ENCODE assay signal across 26 mouse cellular contexts in genomic region chr15:77788356-77788755, GRCm38 (mm10). TPM values are rescaled to one million over a fixed set of nuclear protein-coding genes. Genes with fewer than 3 reads are reported as not detected.
DNase-seq lines count a peak whose midpoint lies in the region; ATAC-seq and TF ChIP-seq lines count a peak whose summit lies in the region.
"Had no signal": no experiment of that assay in that cellular context is flagged by ENCODE, and none has a peak within 500 bp of the region (broad histone marks: within the 10 kb centered on the region; RNA-seq: fewer than 3 reads in every experiment).

No protein-coding gene starts in this region.

- no peak overlapping the region for H3K4me3 ChIP-seq in forebrain, embryonic 14.5 days (ENCODE audit: low read depth, low read length)
- H3K4me3 ChIP-seq in forebrain, embryonic 16.5 days (replicated peaks; ENCODE audit: low read length), result no peak overlapping the region
- no peak overlapping the region for H3K4me3 ChIP-seq in spleen, adult 2 months (ENCODE audit: extremely low read depth, insufficient read depth, insufficient read length)
- no peak overlapping the region for H3K4me3 ChIP-seq in myocyte
- no peak overlapping the region for H3K4me3 ChIP-seq in gastrocnemius, adult 2 months
- H3K4me3 ChIP-seq: embryonic facial prominence, embryonic 10.5 days; forebrain, embryonic 10.5 days; hindbrain, embryonic 15.5 days; midbrain, embryonic 10.5 days had no signal

- no peak for ATAC-seq in forebrain, embryonic 14.5 days
- no peak for ATAC-seq in forebrain, embryonic 16.5 days
- ATAC-seq: intestine, embryonic 16.5 days; midbrain, embryonic 16.5 days had no signal

- peak overlapping the region; percentile 4; the same call in 1 of the 2 replicates for H3K27ac ChIP-seq in forebrain, embryonic 14.5 days (ENCODE audit: low read depth, low read length)
- no peak overlapping the region for H3K27ac ChIP-seq in forebrain, embryonic 16.5 days (ENCODE audit: low read length)
- peak overlapping the region; percentile 49 for H3K27ac ChIP-seq in spleen, adult 2 months (ENCODE audit: insufficient read depth, low read length)
- no peak overlapping the region for H3K27ac ChIP-seq in gastrocnemius, adult 2 months
- H3K27ac ChIP-seq: embryonic facial prominence, embryonic 10.5 days; forebrain, embryonic 10.5 days; hindbrain, embryonic 15.5 days; macrophage; midbrain, embryonic 10.5 days had no signal

- no peak for TF ChIP-seq POLR2A in spleen, adult 2 months (IDR thresholded peaks at IDR 0.05; ENCODE audit: low read depth, low read length)
- peak; percentile 46 for TF ChIP-seq POLR2A in myocyte (IDR thresholded peaks at IDR 0.05; ENCODE audit: insufficient read length, low read depth)

- WGBS in forebrain, embryonic 14.5 days, result 88% methylated on average over 6 of the region's 6 CpGs
- 85% methylated on average over 6 of the region's 6 CpGs for WGBS in forebrain, embryonic 16.5 days
- WGBS in spleen, adult 2 months, result 86% methylated on average over 6 of the region's 6 CpGs

- no peak for TF ChIP-seq CTCF in spleen, adult 2 months (IDR thresholded peaks at IDR 0.05; ENCODE audit: extremely low read depth, insufficient read depth, insufficient read length, insufficient replicate concordance)
- no peak for TF ChIP-seq CTCF in gastrocnemius, adult 2 months (IDR thresholded peaks at IDR 0.05)

- H3K79me2 ChIP-seq in myocyte (ENCODE audit: control insufficient read depth, insufficient read depth), result peaks cover 70% of the 10 kb centered on the region

- H3K36me3 ChIP-seq in forebrain, embryonic 14.5 days (ENCODE audit: control insufficient read depth, insufficient read depth, low read length), result peaks cover 90% of the 10 kb centered on the region
- peaks cover 21% of the 10 kb centered on the region for H3K36me3 ChIP-seq in forebrain, embryonic 16.5 days (ENCODE audit: control insufficient read depth, insufficient read depth)
- peaks cover 86% of the 10 kb centered on the region for H3K36me3 ChIP-seq in spleen, adult 2 months (ENCODE audit: control insufficient read depth, insufficient read depth, low read length)
- H3K36me3 ChIP-seq in myocyte (ENCODE audit: control insufficient read depth, insufficient read depth), result peaks cover 84% of the 10 kb centered on the region

- DNase-seq in forebrain, embryonic 14.5 days (ENCODE audit: low spot score), result no peak
- DNase-seq in spleen, adult 2 months (ENCODE audit: low read depth in 1 of 2, low spot score in 2 of 2), result no peak
- DNase-seq in spleen, postnatal 14 days (ENCODE audit: low spot score in 2 of 2), result no peak
- peak; percentile 88 for DNase-seq in cerebellum, adult 9-10 months
- DNase-seq in gastrocnemius, adult 2 months, result no peak
- no peak for DNase-seq in gastrocnemius, postnatal 4 days (ENCODE audit: low spot score in 2 of 2)
- DNase-seq: adrenal gland, postnatal 25 days; kidney, postnatal 36 days; layer of hippocampus, adult 9-11 months; thymus, postnatal 36 days had no signal

- intact Hi-C loops in gastrocnemius, adult 2 months (cut with DNase I), result no loop called here

- H3K4me2 ChIP-seq in forebrain, embryonic 14.5 days (ENCODE audit: low read length), result no peak overlapping the region
- H3K4me2 ChIP-seq in forebrain, embryonic 16.5 days (ENCODE audit: low read length), result no peak overlapping the region
- H3K4me2 ChIP-seq in myocyte (ENCODE audit: low read depth), result no peak overlapping the region
- H3K4me2 ChIP-seq: heart, embryonic 11.5 days; hindbrain, embryonic 15.5 days had no signal

- no peaks in the 10 kb centered on the region for H3K9me3 ChIP-seq in forebrain, embryonic 14.5 days (replicated peaks; ENCODE audit: control insufficient read depth, low read length)
- no peaks in the 10 kb centered on the region for H3K9me3 ChIP-seq in forebrain, embryonic 16.5 days (ENCODE audit: control insufficient read depth, low read length)
- H3K9me3 ChIP-seq: embryonic facial prominence, embryonic 10.5 days; forebrain, embryonic 10.5 days; hindbrain, embryonic 15.5 days; midbrain, embryonic 10.5 days had no signal

- no peak overlapping the region for H3ac ChIP-seq in myocyte (ENCODE audit: control insufficient read depth, insufficient read length)

- H3K4me1 ChIP-seq in forebrain, embryonic 14.5 days (ENCODE audit: control insufficient read depth, insufficient read depth, low read length), result no peaks in the 10 kb centered on the region
- peaks cover 2% of the 10 kb centered on the region; the same call in 1 of the 2 replicates for H3K4me1 ChIP-seq in forebrain, embryonic 16.5 days (replicated peaks; ENCODE audit: control insufficient read depth, insufficient read depth, low read length)
- no peaks in the 10 kb centered on the region; the same call in 1 of the 2 replicates for H3K4me1 ChIP-seq in spleen, adult 2 months (ENCODE audit: control insufficient read depth, insufficient read depth, insufficient read length)
- H3K4me1 ChIP-seq: embryonic facial prominence, embryonic 10.5 days; forebrain, embryonic 10.5 days; hindbrain, embryonic 15.5 days had no signal

- no peak overlapping the region for H3K9ac ChIP-seq in forebrain, embryonic 14.5 days (ENCODE audit: low read length)
- H3K9ac ChIP-seq in forebrain, embryonic 16.5 days (replicated peaks; ENCODE audit: low read depth, low read length), result no peak overlapping the region
- H3K9ac ChIP-seq: hindbrain, embryonic 15.5 days had no signal

- H3K27me3 ChIP-seq in forebrain, embryonic 14.5 days (replicated peaks; ENCODE audit: control insufficient read depth, insufficient read depth, low read length), result no peaks in the 10 kb centered on the region
- H3K27me3 ChIP-seq in forebrain, embryonic 16.5 days (replicated peaks; ENCODE audit: control insufficient read depth, insufficient read depth, low read length), result no peaks in the 10 kb centered on the region
- no peaks in the 10 kb centered on the region for H3K27me3 ChIP-seq in spleen, adult 2 months (ENCODE audit: control insufficient read depth, insufficient read depth, low read length)
- H3K27me3 ChIP-seq in myocyte (ENCODE audit: control insufficient read depth, insufficient read depth, insufficient read length), result no peaks in the 10 kb centered on the region
- H3K27me3 ChIP-seq: hindbrain, embryonic 15.5 days had no signal

TF ChIP-seq in myocyte, 11 proteins besides CTCF, POLR2A, EP300 and RAD21:
- TF ChIP-seq TCF12 (IDR thresholded peaks at IDR 0.05; ENCODE audit: insufficient read depth, poor library complexity, severe bottlenecking), result peak; percentile 82
- peak; percentile 67 for TF ChIP-seq TCF3 (IDR thresholded peaks at IDR 0.05; ENCODE audit: insufficient read length, low read depth)
- no peak for TF ChIP-seq MAX (IDR thresholded peaks at IDR 0.05; ENCODE audit: low read depth)
- no peak for TF ChIP-seq POLR2AphosphoS2 (IDR thresholded peaks at IDR 0.05; ENCODE audit: insufficient read length, low read depth)
- TF ChIP-seq MYOD1 (IDR thresholded peaks at IDR 0.05; ENCODE audit: control insufficient read depth in 1 of 3, insufficient read length in 2 of 3, low read depth in 2 of 3), result peak; percentile 67 to 96 (median 96)
- TF ChIP-seq CEBPB (IDR thresholded peaks at IDR 0.05; ENCODE audit: insufficient read depth, poor library complexity, severe bottlenecking), result no peak
- TF ChIP-seq E2F4 (IDR thresholded peaks at IDR 0.05; ENCODE audit: insufficient read depth), result no peak
- no peak for TF ChIP-seq REST (IDR thresholded peaks at IDR 0.05; ENCODE audit: insufficient read depth, insufficient read length)
- peak; percentile 70 to 95 (median 73) for TF ChIP-seq MYOG (IDR thresholded peaks at IDR 0.05; ENCODE audit: control insufficient read depth in 1 of 3, insufficient read depth in 1 of 3, insufficient read length in 2 of 3, low read depth in 2 of 3)
TF ChIP-seq in myocyte: peak in this region for 4.

RNA-seq across cellular contexts. Expression of gene Apol8, which starts 31.6 kb away (rescaled TPM):
- polyA plus RNA-seq in forebrain, embryonic 14.5 days (2014; fragmentation: Nextera tagmentation; extraction: Ambion mirVana), result 0.06 TPM in 1 of 2 replicates, not detected in the other
- polyA plus RNA-seq in forebrain, embryonic 16.5 days (2015; fragmentation: Nextera tagmentation; extraction: Ambion mirVana), result 0.22 TPM in 1 of 2 replicates, not detected in the other
- 4.3 and 5.9 TPM in 2 replicates for polyA plus RNA-seq in spleen, adult 2 months (2012; rRNA removed)
- polyA plus RNA-seq in myocyte (2012; fragmentation: generic; extraction: Trizol), result 0.38 TPM
- under 1 TPM; 0.08 to 0.31 TPM for total RNA-seq in gastrocnemius, adult 2 months (2021)
- total RNA-seq in gastrocnemius, postnatal 4 days (2021), result under 1 TPM in 1 of 2 experiments, not detected in 1; 0.21 TPM
- total RNA-seq: adrenal gland, postnatal 25 days; granulocyte monocyte progenitor cell, adult 5-6 weeks had no signal
- polyA plus RNA-seq: kidney, embryonic 14.5 days; liver, adult 2 months; macrophage had no signal

RNA-seq across cellular contexts. Expression of gene Myh9, which starts 53.6 kb away (rescaled TPM):
- polyA plus RNA-seq in forebrain, embryonic 14.5 days (2014; fragmentation: Nextera tagmentation; extraction: Ambion mirVana), result 10.8 and 14.6 TPM in 2 replicates
- 12.2 and 13.6 TPM in 2 replicates for polyA plus RNA-seq in forebrain, embryonic 16.5 days (2015; fragmentation: Nextera tagmentation; extraction: Ambion mirVana)
- polyA plus RNA-seq in spleen, adult 2 months (2012; rRNA removed), result 138 and 142 TPM in 2 replicates
- 466 TPM for polyA plus RNA-seq in myocyte (2012; fragmentation: generic; extraction: Trizol)
- total RNA-seq in gastrocnemius, adult 2 months (2021), result 10 to 100 TPM; 37.4 to 57.4 TPM
- total RNA-seq in gastrocnemius, postnatal 4 days (2021), result 100 to 1,000 TPM; 171 to 187 TPM

RNA-seq across cellular contexts. Expression of gene Apol9b, which starts 59.5 kb away (rescaled TPM):
- polyA plus RNA-seq in forebrain, embryonic 14.5 days (2014; fragmentation: Nextera tagmentation; extraction: Ambion mirVana), result not detected in 2 replicates
- polyA plus RNA-seq in forebrain, embryonic 16.5 days (2015; fragmentation: Nextera tagmentation; extraction: Ambion mirVana), result not detected in 2 replicates
- 1.4 and 2.7 TPM in 2 replicates for polyA plus RNA-seq in spleen, adult 2 months (2012; rRNA removed)
- polyA plus RNA-seq in myocyte (2012; fragmentation: generic; extraction: Trizol), result 63.1 TPM
- not detected for total RNA-seq in gastrocnemius, adult 2 months (2021)
- total RNA-seq in gastrocnemius, postnatal 4 days (2021), result not detected
- total RNA-seq: gastrocnemius, adult 8-10 months; granulocyte monocyte progenitor cell, adult 5-6 weeks; left cerebral cortex, adult 18-20 months had no signal
- polyA plus RNA-seq: embryonic facial prominence, embryonic 10.5 days; forebrain, embryonic 10.5 days; hindbrain, embryonic 15.5 days; kidney, embryonic 14.5 days; liver, embryonic 16.5 days; midbrain, embryonic 10.5 days; midbrain, embryonic 16.5 days had no signal

Comparison
In these comparisons a context has a peak if more than half of its experiments do, and no peak if none do; other contexts are left out.
1. H3K27ac ChIP-seq: peak in forebrain, embryonic 14.5 days (single experiment) and spleen, adult 2 months (single experiment); none in forebrain, embryonic 16.5 days (single experiment) and gastrocnemius, adult 2 months (single experiment).
2. RNA of gene Apol9b, which starts 59.5 kb away (polyA plus RNA-seq): 63.1 TPM in myocyte (single experiment); 1.4 to 2.7 TPM in spleen, adult 2 months, not detected in forebrain, embryonic 16.5 days and not detected in forebrain, embryonic 14.5 days; every median in the first group is over 10 times any median in the second.